Comparison of ENCODE assay signal across 10 mouse cellular contexts in the genomic region with DNA sequence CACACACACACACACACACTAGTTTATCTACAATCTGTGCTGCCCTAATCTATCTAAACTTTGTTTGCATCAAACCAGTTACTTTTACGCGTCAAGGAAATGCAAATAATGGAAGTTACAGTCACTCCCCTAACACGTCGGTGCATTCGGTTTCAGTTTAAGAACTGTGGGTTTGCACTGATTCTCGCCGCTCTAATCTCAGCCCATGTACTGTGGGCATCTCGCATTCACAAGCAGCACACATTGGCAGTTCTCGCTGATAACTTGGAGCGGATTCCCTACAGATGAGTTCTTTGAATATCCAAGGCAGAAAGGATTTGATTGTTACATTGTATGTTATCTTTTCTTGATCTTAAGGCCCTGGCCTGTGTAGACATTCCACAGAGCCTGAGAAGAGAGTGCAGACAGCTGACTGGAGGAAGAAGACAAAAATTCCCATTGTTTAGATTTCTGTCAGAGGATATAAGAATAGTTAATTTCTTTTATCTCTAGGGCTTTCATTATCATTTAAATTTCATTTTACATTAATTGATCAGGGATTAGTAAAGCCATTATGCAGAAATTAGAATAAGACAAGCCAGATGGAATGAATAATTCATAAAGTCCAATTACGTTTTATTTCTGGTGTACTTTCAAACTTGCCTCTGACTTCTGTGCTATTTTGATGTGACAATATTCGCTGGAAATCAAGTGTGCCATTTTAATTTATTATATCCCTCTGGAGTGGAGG.
DNase-seq lines count a peak whose midpoint lies in the region; ATAC-seq and TF ChIP-seq lines count a peak whose summit lies in the region.
"Had no signal": no experiment of that assay in that cellular context is flagged by ENCODE, and none has a peak within 500 bp of the region (broad histone marks: within the 10 kb centered on the region; RNA-seq: fewer than 3 reads in every experiment).

No protein-coding gene starts in this region.

- H3K4me2 ChIP-seq in lung, embryonic 15.5 days, result peak overlapping the region; percentile 29
- H3K4me2 ChIP-seq in intestine, postnatal 0 days (replicated peaks; ENCODE audit: low read depth), result peak overlapping the region; percentile 43
- peak overlapping the region; percentile 17; the same call in 1 of the 2 replicates for H3K4me2 ChIP-seq in stomach, embryonic 16.5 days (ENCODE audit: low read depth, low read length)

- peak overlapping the region; percentile 72 for H3K4me3 ChIP-seq in gastrocnemius, adult 2 months
- no peak overlapping the region for H3K4me3 ChIP-seq in lung, embryonic 15.5 days
- H3K4me3 ChIP-seq in intestine, postnatal 0 days (ENCODE audit: low read depth, low read length), result peak overlapping the region; percentile 17; the same call in 1 of the 2 replicates
- peak overlapping the region; percentile 10 for H3K4me3 ChIP-seq in stomach, embryonic 16.5 days (replicated peaks; ENCODE audit: low read length)

- H3K9ac ChIP-seq in lung, embryonic 15.5 days, result no peak overlapping the region
- H3K9ac ChIP-seq in intestine, postnatal 0 days (ENCODE audit: low read depth, low read length), result no peak overlapping the region
- 0 out of 2 replicates have a peak overlapping the region, but pooled peaks have one; percentile 31 for H3K9ac ChIP-seq in stomach, embryonic 16.5 days (ENCODE audit: low read length)

- H3K27ac ChIP-seq in gastrocnemius, adult 2 months, result no peak overlapping the region
- no peak overlapping the region for H3K27ac ChIP-seq in lung, embryonic 15.5 days
- no peak overlapping the region for H3K27ac ChIP-seq in intestine, postnatal 0 days (ENCODE audit: low read depth, low read length)
- H3K27ac ChIP-seq in stomach, embryonic 16.5 days (ENCODE audit: low read length), result no peak overlapping the region
- H3K27ac ChIP-seq: hindbrain, embryonic 15.5 days had no signal

- intact Hi-C loops in gastrocnemius, adult 2 months (cut with DNase I), result loop anchor here (10.0 kb wide), 1 partner anchor 880 kb away; the partner anchor contains the start of gene Dlx5
- intact Hi-C loops in gastrocnemius, postnatal 36 days (cut with DNase I), result loop anchor here (10.0 kb wide), 1 partner anchor 390 kb away; no protein-coding TSS in a partner anchor

- H3K4me1 ChIP-seq in lung, embryonic 15.5 days, result peaks cover 4% of the 10 kb centered on the region; the same call in 1 of the 2 replicates
- no peaks in the 10 kb centered on the region for H3K4me1 ChIP-seq in intestine, postnatal 0 days (replicated peaks; ENCODE audit: control insufficient read depth, insufficient read depth, low read length)
- no peaks in the 10 kb centered on the region for H3K4me1 ChIP-seq in stomach, embryonic 16.5 days (ENCODE audit: control insufficient read depth, insufficient read depth, low read length)

- no peak for DNase-seq in gastrocnemius, adult 2 months
- no peak for DNase-seq in gastrocnemius, postnatal 36 days
- no peak for DNase-seq in lung, adult 18-20 months
- DNase-seq in embryo, embryonic 11 days, result no peak
- no peak for DNase-seq in neural tube, embryonic 10.5 days (ENCODE audit: extremely low spot score, low spot score)

- TF ChIP-seq CTCF in gastrocnemius, adult 2 months (IDR thresholded peaks at IDR 0.05), result no peak
- TF ChIP-seq CTCF in intestine, postnatal 0 days (IDR thresholded peaks at IDR 0.05; ENCODE audit: low read depth), result no peak

- ATAC-seq in lung, embryonic 15.5 days (ENCODE audit: borderline replicate concordance, extremely low read depth, low FRiP score, low TSS enrichment), result no peak
- peak; percentile 31; the same call in 1 of the 2 replicates for ATAC-seq in intestine, postnatal 0 days
- ATAC-seq in stomach, embryonic 16.5 days (ENCODE audit: insufficient read depth, low FRiP score), result no peak

- no peaks in the 10 kb centered on the region for H3K27me3 ChIP-seq in lung, embryonic 15.5 days
- no peaks in the 10 kb centered on the region for H3K27me3 ChIP-seq in intestine, postnatal 0 days (replicated peaks; ENCODE audit: control insufficient read depth, insufficient read depth, low read length)
- no peaks in the 10 kb centered on the region for H3K27me3 ChIP-seq in stomach, embryonic 16.5 days (ENCODE audit: control insufficient read depth, insufficient read depth, low read length)

- 34% methylated on average over 12 of the region's 12 CpGs for WGBS in lung, embryonic 15.5 days
- 41% methylated on average over 12 of the region's 12 CpGs for WGBS in intestine, postnatal 0 days
- 49% methylated on average over 12 of the region's 12 CpGs for WGBS in stomach, embryonic 16.5 days

- no peaks in the 10 kb centered on the region for H3K9me3 ChIP-seq in lung, embryonic 15.5 days
- H3K9me3 ChIP-seq in intestine, postnatal 0 days (ENCODE audit: control insufficient read depth), result no peaks in the 10 kb centered on the region
- no peaks in the 10 kb centered on the region for H3K9me3 ChIP-seq in stomach, embryonic 16.5 days (replicated peaks; ENCODE audit: control insufficient read depth, low read length)
- H3K9me3 ChIP-seq: G1E; hindbrain, embryonic 15.5 days had no signal

- no peaks in the 10 kb centered on the region for H3K36me3 ChIP-seq in lung, embryonic 15.5 days
- no peaks in the 10 kb centered on the region for H3K36me3 ChIP-seq in intestine, postnatal 0 days (ENCODE audit: control insufficient read depth, insufficient read depth)
- no peaks in the 10 kb centered on the region for H3K36me3 ChIP-seq in stomach, embryonic 16.5 days (ENCODE audit: control insufficient read depth, insufficient read depth, low read length)
- H3K36me3 ChIP-seq: G1E; hindbrain, embryonic 15.5 days had no signal
